Mouse (Mus musculus): Measurements from ENCODE around the gene Prkci. TPM values are rescaled to one million over a fixed set of nuclear protein-coding genes. Genes with fewer than 3 reads are reported as not detected.

The Prkci gene
- 10.8 TPM for polyA plus RNA-seq (2012; fragmentation: generic; extraction: Trizol)

- Histone ChIP-seq H3K4me2 (ENCODE audit: low read depth) (peak within 1 kb of the TSS; percentile 89), H3ac (ENCODE audit: control insufficient read depth, insufficient read length) (peak within 1 kb of the TSS; percentile 72), H3K27me3 (ENCODE audit: control insufficient read depth, insufficient read depth, insufficient read length) (no peaks in the 10 kb centered on the region), H3K4me3 (peak within 1 kb of the TSS; percentile 72), H3K36me3 (ENCODE audit: control insufficient read depth, insufficient read depth) (no peaks in the 10 kb centered on the region), H3K79me2 (ENCODE audit: control insufficient read depth, insufficient read depth) (peaks cover 42% of the 10 kb centered on the region)
- TF ChIP-seq CEBPB (IDR thresholded peaks at IDR 0.05; ENCODE audit: insufficient read depth, poor library complexity, severe bottlenecking) (no peak), MAX (IDR thresholded peaks at IDR 0.05; ENCODE audit: low read depth) (peak; percentile 26), SRF (IDR thresholded peaks at IDR 0.05; ENCODE audit: control insufficient read depth, insufficient read length, low read depth) (no peak), TCF3 (IDR thresholded peaks at IDR 0.05; ENCODE audit: insufficient read length, low read depth) (no peak), POLR2A (IDR thresholded peaks at IDR 0.05; ENCODE audit: insufficient read length, low read depth) (peak; percentile 97), MYOG (IDR thresholded peaks at IDR 0.05; ENCODE audit: control insufficient read depth in 1 of 3, insufficient read depth in 1 of 3, insufficient read length in 2 of 3, low read depth in 2 of 3) (peak in 1 of 3 experiments; percentile 51), REST (IDR thresholded peaks at IDR 0.05; ENCODE audit: insufficient read depth, insufficient read length) (no peak), POLR2AphosphoS2 (IDR thresholded peaks at IDR 0.05; ENCODE audit: insufficient read length, low read depth) (peak; percentile 95), TCF12 (IDR thresholded peaks at IDR 0.05; ENCODE audit: insufficient read depth, poor library complexity, severe bottlenecking) (no peak), USF1 (IDR thresholded peaks at IDR 0.05; ENCODE audit: low read depth) (no peak), MYOD1 (IDR thresholded peaks at IDR 0.05; ENCODE audit: control insufficient read depth in 1 of 3, insufficient read length in 2 of 3, low read depth in 2 of 3) (no peak), E2F4 (IDR thresholded peaks at IDR 0.05; ENCODE audit: insufficient read depth) (peak; percentile 48)
These were observed at the start of gene Prkci for GRCm38 (mm10) chr3:30995283-30995898. TSS of gene Prkci (plus strand) at chr3:30995747.

- H3K79me2 ChIP-seq (ENCODE audit: control insufficient read depth, insufficient read depth) = no peaks in the 10 kb centered on the region
- no peak overlapping the region for H3ac ChIP-seq (ENCODE audit: control insufficient read depth, insufficient read length)
- H3K4me2 ChIP-seq (ENCODE audit: low read depth) = no peak overlapping the region
- H3K36me3 ChIP-seq (ENCODE audit: control insufficient read depth, insufficient read depth) = peaks cover 58% of the 10 kb centered on the region
- TF ChIP-seq E2F4 (IDR thresholded peaks at IDR 0.05; ENCODE audit: insufficient read depth) = no peak
- TF ChIP-seq MAX (IDR thresholded peaks at IDR 0.05; ENCODE audit: low read depth) = no peak
- H3K27me3 ChIP-seq (ENCODE audit: control insufficient read depth, insufficient read depth, insufficient read length) = no peaks in the 10 kb centered on the region
- H3K4me3 ChIP-seq = no peak overlapping the region
These were observed 43.9 kb upstream of the Prkci start for GRCm38 (mm10) chr3:30951652-30952051.

- Histone ChIP-seq H3K36me3 (ENCODE audit: control insufficient read depth, insufficient read depth) (peaks cover 52% of the 10 kb centered on the region), H3K4me3 (no peak overlapping the region), H3K27me3 (ENCODE audit: control insufficient read depth, insufficient read depth, insufficient read length) (no peaks in the 10 kb centered on the region), H3ac (ENCODE audit: control insufficient read depth, insufficient read length) (no peak overlapping the region), H3K79me2 (ENCODE audit: control insufficient read depth, insufficient read depth) (no peaks in the 10 kb centered on the region), H3K4me2 (ENCODE audit: low read depth) (no peak overlapping the region)
- TF ChIP-seq MAX (IDR thresholded peaks at IDR 0.05; ENCODE audit: low read depth) (no peak), REST (IDR thresholded peaks at IDR 0.05; ENCODE audit: insufficient read depth, insufficient read length) (no peak), TCF12 (IDR thresholded peaks at IDR 0.05; ENCODE audit: insufficient read depth, poor library complexity, severe bottlenecking) (no peak), E2F4 (IDR thresholded peaks at IDR 0.05; ENCODE audit: insufficient read depth) (no peak), SRF (IDR thresholded peaks at IDR 0.05; ENCODE audit: control insufficient read depth, insufficient read length, low read depth) (no peak), POLR2A (IDR thresholded peaks at IDR 0.05; ENCODE audit: insufficient read length, low read depth) (no peak), CEBPB (IDR thresholded peaks at IDR 0.05; ENCODE audit: insufficient read depth, poor library complexity, severe bottlenecking) (no peak), MYOG (IDR thresholded peaks at IDR 0.05; ENCODE audit: control insufficient read depth in 1 of 3, insufficient read depth in 1 of 3, insufficient read length in 2 of 3, low read depth in 2 of 3) (no peak), POLR2AphosphoS2 (IDR thresholded peaks at IDR 0.05; ENCODE audit: insufficient read length, low read depth) (no peak), USF1 (IDR thresholded peaks at IDR 0.05; ENCODE audit: low read depth) (no peak), MYOD1 (IDR thresholded peaks at IDR 0.05; ENCODE audit: control insufficient read depth in 1 of 3, insufficient read length in 2 of 3, low read depth in 2 of 3) (no peak), TCF3 (IDR thresholded peaks at IDR 0.05; ENCODE audit: insufficient read length, low read depth) (no peak)
These were observed 43.1 kb upstream of the Prkci start for GRCm38 (mm10) chr3:30952273-30953070.

DNA sequence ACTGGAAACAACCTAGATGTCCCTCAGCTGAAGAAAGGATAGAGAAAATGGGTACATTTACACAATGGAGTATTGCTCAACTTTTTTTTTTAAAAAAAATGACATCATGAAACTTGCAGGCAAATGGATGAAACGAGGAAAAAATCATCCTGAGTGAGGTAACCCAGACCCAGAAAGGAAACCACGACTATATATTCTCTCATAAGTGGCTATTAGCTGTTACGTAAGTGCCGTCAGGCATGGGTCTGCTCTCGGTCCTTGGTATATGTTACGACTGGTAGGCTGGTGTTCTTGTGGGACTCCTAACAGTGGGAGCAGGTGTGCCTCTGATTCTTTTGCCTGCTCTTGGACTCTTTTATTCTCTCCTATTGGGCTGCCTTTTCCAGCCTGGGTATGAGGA, 39.2 kb upstream of the Prkci start:
- H3K36me3 ChIP-seq (ENCODE audit: control insufficient read depth, insufficient read depth) = peaks cover 69% of the 10 kb centered on the region
- H3K27me3 ChIP-seq (ENCODE audit: control insufficient read depth, insufficient read depth, insufficient read length) = no peaks in the 10 kb centered on the region
- no peak overlapping the region for H3K4me3 ChIP-seq
- H3ac ChIP-seq (ENCODE audit: control insufficient read depth, insufficient read length) = no peak overlapping the region
- no peak for TF ChIP-seq POLR2A (IDR thresholded peaks at IDR 0.05; ENCODE audit: insufficient read length, low read depth)
- TF ChIP-seq MYOG (IDR thresholded peaks at IDR 0.05; ENCODE audit: control insufficient read depth in 1 of 3, insufficient read depth in 1 of 3, insufficient read length in 2 of 3, low read depth in 2 of 3) = no peak
- TF ChIP-seq MAX (IDR thresholded peaks at IDR 0.05; ENCODE audit: low read depth) = no peak
- no peak for TF ChIP-seq REST (IDR thresholded peaks at IDR 0.05; ENCODE audit: insufficient read depth, insufficient read length)
- no peak for TF ChIP-seq TCF3 (IDR thresholded peaks at IDR 0.05; ENCODE audit: insufficient read length, low read depth)
- no peak overlapping the region for H3K4me2 ChIP-seq (ENCODE audit: low read depth)
- H3K79me2 ChIP-seq (ENCODE audit: control insufficient read depth, insufficient read depth) = no peaks in the 10 kb centered on the region

- H3K79me2 ChIP-seq (ENCODE audit: control insufficient read depth, insufficient read depth) = peaks cover 8% of the 10 kb centered on the region
- no peak overlapping the region for H3K4me3 ChIP-seq
- no peak overlapping the region for H3ac ChIP-seq (ENCODE audit: control insufficient read depth, insufficient read length)
- H3K4me2 ChIP-seq (ENCODE audit: low read depth) = no peak overlapping the region
- peaks cover 77% of the 10 kb centered on the region for H3K36me3 ChIP-seq (ENCODE audit: control insufficient read depth, insufficient read depth)
- TF ChIP-seq MYOD1 (IDR thresholded peaks at IDR 0.05; ENCODE audit: control insufficient read depth in 1 of 3, insufficient read length in 2 of 3, low read depth in 2 of 3) (no peak), TCF3 (IDR thresholded peaks at IDR 0.05; ENCODE audit: insufficient read length, low read depth) (no peak), POLR2A (IDR thresholded peaks at IDR 0.05; ENCODE audit: insufficient read length, low read depth) (no peak), CEBPB (IDR thresholded peaks at IDR 0.05; ENCODE audit: insufficient read depth, poor library complexity, severe bottlenecking) (no peak), USF1 (IDR thresholded peaks at IDR 0.05; ENCODE audit: low read depth) (no peak), SRF (IDR thresholded peaks at IDR 0.05; ENCODE audit: control insufficient read depth, insufficient read length, low read depth) (no peak), REST (IDR thresholded peaks at IDR 0.05; ENCODE audit: insufficient read depth, insufficient read length) (no peak), POLR2AphosphoS2 (IDR thresholded peaks at IDR 0.05; ENCODE audit: insufficient read length, low read depth) (no peak), MAX (IDR thresholded peaks at IDR 0.05; ENCODE audit: low read depth) (no peak), TCF12 (IDR thresholded peaks at IDR 0.05; ENCODE audit: insufficient read depth, poor library complexity, severe bottlenecking) (no peak), E2F4 (IDR thresholded peaks at IDR 0.05; ENCODE audit: insufficient read depth) (no peak), MYOG (IDR thresholded peaks at IDR 0.05; ENCODE audit: control insufficient read depth in 1 of 3, insufficient read depth in 1 of 3, insufficient read length in 2 of 3, low read depth in 2 of 3) (no peak)
- H3K27me3 ChIP-seq (ENCODE audit: control insufficient read depth, insufficient read depth, insufficient read length) = no peaks in the 10 kb centered on the region
These were observed 36.8 kb upstream of the Prkci start for GRCm38 (mm10) chr3:30958709-30959108.
